35 mouse cellular contexts compared by ENCODE assay signal in genomic region chr3:150328811-150329210, GRCm38 (mm10).
"Had no signal": no experiment of that assay in that cellular context is flagged by ENCODE, and none has a peak within 500 bp of the region (broad histone marks: within the 10 kb centered on the region; RNA-seq: fewer than 3 reads in every experiment).

No protein-coding gene starts in this region.

- H3K4me2 ChIP-seq: heart, embryonic 11.5 days; heart, embryonic 12.5 days; heart, embryonic 13.5 days; heart, embryonic 15.5 days; hindbrain, embryonic 12.5 days; hindbrain, embryonic 13.5 days; hindbrain, embryonic 14.5 days; hindbrain, embryonic 15.5 days; intestine, embryonic 15.5 days; kidney, embryonic 15.5 days had no signal

- H3K4me3 ChIP-seq: heart, embryonic 10.5 days; heart, embryonic 12.5 days; heart, embryonic 13.5 days; heart, embryonic 15.5 days; hindbrain, embryonic 10.5 days; hindbrain, embryonic 12.5 days; hindbrain, embryonic 13.5 days; hindbrain, embryonic 15.5 days; intestine, embryonic 15.5 days; kidney, embryonic 15.5 days; layer of hippocampus, adult 2 months had no signal

- H3K9ac ChIP-seq: heart, embryonic 12.5 days; heart, embryonic 13.5 days; heart, embryonic 15.5 days; hindbrain, embryonic 12.5 days; hindbrain, embryonic 13.5 days; hindbrain, embryonic 14.5 days; hindbrain, embryonic 15.5 days; intestine, embryonic 15.5 days; kidney, embryonic 15.5 days had no signal

- H3K4me1 ChIP-seq: heart, embryonic 10.5 days; heart, embryonic 12.5 days; heart, embryonic 13.5 days; heart, embryonic 15.5 days; hindbrain, embryonic 10.5 days; hindbrain, embryonic 12.5 days; hindbrain, embryonic 13.5 days; hindbrain, embryonic 15.5 days; intestine, embryonic 15.5 days; kidney, embryonic 15.5 days had no signal

- H3K27me3 ChIP-seq: heart, embryonic 12.5 days; heart, embryonic 13.5 days; heart, embryonic 15.5 days; hindbrain, embryonic 12.5 days; hindbrain, embryonic 13.5 days; hindbrain, embryonic 15.5 days; intestine, embryonic 15.5 days; kidney, embryonic 15.5 days had no signal

- ATAC-seq: hindbrain, embryonic 16.5 days; hindbrain, postnatal 0 days; inflammation-experienced regulatory T-cells, adult 6 months; intestine, embryonic 15.5 days; intestine, embryonic 16.5 days; intestine, postnatal 0 days had no signal

- H3K27ac ChIP-seq: heart, embryonic 10.5 days; heart, embryonic 13.5 days; heart, embryonic 15.5 days; hindbrain, embryonic 10.5 days; hindbrain, embryonic 12.5 days; hindbrain, embryonic 13.5 days; hindbrain, embryonic 14.5 days; hindbrain, embryonic 15.5 days; hindbrain, postnatal 0 days; intestine, embryonic 15.5 days; kidney, embryonic 15.5 days; kidney, postnatal 0 days; layer of hippocampus, adult 2 months had no signal

- H3K36me3 ChIP-seq: heart, embryonic 10.5 days; heart, embryonic 12.5 days; heart, embryonic 13.5 days; heart, embryonic 15.5 days; hindbrain, embryonic 10.5 days; hindbrain, embryonic 12.5 days; hindbrain, embryonic 13.5 days; hindbrain, embryonic 15.5 days; intestine, embryonic 15.5 days; kidney, embryonic 15.5 days had no signal

- H3K9me3 ChIP-seq: heart, embryonic 10.5 days; heart, embryonic 12.5 days; heart, embryonic 13.5 days; heart, embryonic 15.5 days; hindbrain, embryonic 10.5 days; hindbrain, embryonic 12.5 days; hindbrain, embryonic 13.5 days; hindbrain, embryonic 15.5 days; intestine, embryonic 15.5 days; kidney, embryonic 15.5 days had no signal

- DNase-seq: heart, postnatal 10 days; heart, postnatal 14 days; heart, postnatal 36 days; heart, postnatal 4 days; kidney, adult 11 months; kidney, adult 18-20 months; kidney, adult 2 months; kidney, adult 8-10 months; kidney, adult 9 months; kidney, postnatal 10 days; kidney, postnatal 14 days; kidney, postnatal 25 days; kidney, postnatal 36 days; kidney, postnatal 4 days; layer of hippocampus, adult 9-11 months; layer of hippocampus, postnatal 36 days had no signal
